Comparison of ENCODE assay signal across 50 mouse cellular contexts in genomic region chr2:85522859-85523489, GRCm38 (mm10). TPM values are rescaled to one million over a fixed set of nuclear protein-coding genes. Genes with fewer than 3 reads are reported as not detected.
"Had no signal": no experiment of that assay in that cellular context is flagged by ENCODE, and none has a peak within 500 bp of the region (broad histone marks: within the 10 kb centered on the region; RNA-seq: fewer than 3 reads in every experiment).

No protein-coding gene starts in this region.

- H3K4me3 ChIP-seq: heart, adult 2 months; heart, embryonic 10.5 days; heart, embryonic 12.5 days; heart, embryonic 13.5 days; heart, embryonic 15.5 days; hindbrain, embryonic 10.5 days; hindbrain, embryonic 12.5 days; hindbrain, embryonic 13.5 days; hindbrain, embryonic 15.5 days; intestine, embryonic 15.5 days; kidney, embryonic 15.5 days; layer of hippocampus, adult 2 months had no signal

- DNase-seq: heart, adult 2 months; heart, postnatal 10 days; heart, postnatal 14 days; heart, postnatal 36 days; heart, postnatal 4 days; kidney, adult 11 months; kidney, adult 18-20 months; kidney, adult 2 months; kidney, adult 8-10 months; kidney, adult 9 months; kidney, postnatal 10 days; kidney, postnatal 14 days; kidney, postnatal 25 days; kidney, postnatal 36 days; kidney, postnatal 4 days; layer of hippocampus, adult 9-11 months; layer of hippocampus, postnatal 36 days had no signal

- ATAC-seq: hindbrain, embryonic 16.5 days; hindbrain, postnatal 0 days; inflammation-experienced regulatory T-cells, adult 6 months; intestine, embryonic 15.5 days; intestine, embryonic 16.5 days; intestine, postnatal 0 days had no signal

- H3K36me3 ChIP-seq: heart, embryonic 10.5 days; heart, embryonic 12.5 days; heart, embryonic 13.5 days; heart, embryonic 15.5 days; hindbrain, embryonic 10.5 days; hindbrain, embryonic 12.5 days; hindbrain, embryonic 13.5 days; hindbrain, embryonic 15.5 days; intestine, embryonic 15.5 days; kidney, embryonic 15.5 days had no signal

- H3K4me2 ChIP-seq: heart, embryonic 11.5 days; heart, embryonic 12.5 days; heart, embryonic 13.5 days; heart, embryonic 15.5 days; hindbrain, embryonic 12.5 days; hindbrain, embryonic 13.5 days; hindbrain, embryonic 15.5 days; intestine, embryonic 15.5 days; kidney, embryonic 15.5 days had no signal

- H3K9ac ChIP-seq: heart, embryonic 12.5 days; heart, embryonic 13.5 days; heart, embryonic 15.5 days; hindbrain, embryonic 12.5 days; hindbrain, embryonic 13.5 days; hindbrain, embryonic 15.5 days; intestine, embryonic 15.5 days; kidney, embryonic 15.5 days had no signal

- H3K9me3 ChIP-seq: heart, embryonic 10.5 days; heart, embryonic 12.5 days; heart, embryonic 13.5 days; heart, embryonic 15.5 days; hindbrain, embryonic 10.5 days; hindbrain, embryonic 12.5 days; hindbrain, embryonic 13.5 days; hindbrain, embryonic 15.5 days; intestine, embryonic 15.5 days; kidney, embryonic 15.5 days had no signal

- H3K27me3 ChIP-seq: heart, embryonic 12.5 days; heart, embryonic 13.5 days; heart, embryonic 15.5 days; hindbrain, embryonic 12.5 days; hindbrain, embryonic 13.5 days; hindbrain, embryonic 15.5 days; intestine, embryonic 15.5 days; kidney, embryonic 15.5 days had no signal

- H3K4me1 ChIP-seq: heart, embryonic 10.5 days; heart, embryonic 12.5 days; heart, embryonic 13.5 days; heart, embryonic 15.5 days; hindbrain, embryonic 10.5 days; hindbrain, embryonic 12.5 days; hindbrain, embryonic 13.5 days; hindbrain, embryonic 15.5 days; intestine, embryonic 15.5 days; kidney, embryonic 15.5 days had no signal

- H3K27ac ChIP-seq: heart, adult 2 months; heart, embryonic 10.5 days; heart, embryonic 13.5 days; heart, embryonic 15.5 days; hindbrain, embryonic 10.5 days; hindbrain, embryonic 12.5 days; hindbrain, embryonic 13.5 days; hindbrain, embryonic 15.5 days; hindbrain, postnatal 0 days; intestine, embryonic 15.5 days; kidney, embryonic 15.5 days; kidney, postnatal 0 days; layer of hippocampus, adult 2 months had no signal

RNA-seq across cellular contexts. Expression of gene 4833423E24Rik, which starts 4.2 kb away (rescaled TPM):
- total RNA-seq: heart, adult 2 months; heart, adult 8-10 months; heart, postnatal 10 days; heart, postnatal 14 days; heart, postnatal 25 days; heart, postnatal 36 days; heart, postnatal 4 days; hematopoietic stem cell, adult 5-6 weeks; hindbrain, postnatal 0 days had no signal
- polyA plus RNA-seq: heart, embryonic 10.5 days; heart, embryonic 11.5 days; heart, embryonic 12.5 days; heart, embryonic 13.5 days; heart, embryonic 14.5 days; heart, postnatal 0 days; hindbrain, embryonic 10.5 days; hindbrain, embryonic 13.5 days; inflammation-experienced regulatory T-cells, adult 6 months; intestine, embryonic 14.5 days; kidney, adult 2 months; kidney, embryonic 14.5 days; kidney, embryonic 15.5 days; kidney, embryonic 16.5 days; kidney, postnatal 0 days; large intestine, adult 2 months had no signal

RNA-seq across cellular contexts. Expression of gene Olfr996, which starts 56.0 kb away (rescaled TPM):
- total RNA-seq: heart, adult 2 months; heart, adult 8-10 months; heart, postnatal 10 days; heart, postnatal 14 days; heart, postnatal 25 days; heart, postnatal 36 days; heart, postnatal 4 days; hematopoietic stem cell, adult 5-6 weeks; hindbrain, postnatal 0 days; layer of hippocampus, adult 18-20 months; layer of hippocampus, adult 2 months; layer of hippocampus, adult 8-10 months; layer of hippocampus, postnatal 10 days; layer of hippocampus, postnatal 14 days; layer of hippocampus, postnatal 25 days; layer of hippocampus, postnatal 36 days had no signal
- polyA plus RNA-seq: heart, adult 2 months; heart, embryonic 10.5 days; heart, embryonic 11.5 days; heart, embryonic 12.5 days; heart, embryonic 13.5 days; heart, embryonic 14.5 days; heart, embryonic 15.5 days; heart, embryonic 16.5 days; heart, postnatal 0 days; hindbrain, embryonic 10.5 days; hindbrain, embryonic 12.5 days; hindbrain, embryonic 13.5 days; hindbrain, embryonic 15.5 days; hindbrain, embryonic 16.5 days; hindbrain, postnatal 0 days; inflammation-experienced regulatory T-cells, adult 6 months; intestine, embryonic 14.5 days; intestine, embryonic 15.5 days; intestine, embryonic 16.5 days; intestine, postnatal 0 days; kidney, adult 2 months; kidney, embryonic 14.5 days; kidney, embryonic 15.5 days; kidney, embryonic 16.5 days; kidney, postnatal 0 days; large intestine, adult 2 months had no signal
